Mouse (Mus musculus) kidney, adult 2 months (tissue): ENCODE data around the gene Gsdma.

Experiments used
- CTCF ChIP-seq: fragments of 200-500 bp; conservative IDR thresholded peaks from 2 replicates; pipeline ENCODE4 v1.5.1; 2011; ENCODE audit warnings: low read depth, mild to moderate bottlenecking, control low read depth, low read length, moderate library complexity, mixed read lengths; ENCODE audit not compliant: insufficient read depth, insufficient read length
- POLR2A ChIP-seq: fragments of 200-500 bp; IDR thresholded peaks from one replicate; pipeline ENCODE4 v1.6.1; 2011; ENCODE audit warnings: low read depth, low read length, control low read depth

DNA sequence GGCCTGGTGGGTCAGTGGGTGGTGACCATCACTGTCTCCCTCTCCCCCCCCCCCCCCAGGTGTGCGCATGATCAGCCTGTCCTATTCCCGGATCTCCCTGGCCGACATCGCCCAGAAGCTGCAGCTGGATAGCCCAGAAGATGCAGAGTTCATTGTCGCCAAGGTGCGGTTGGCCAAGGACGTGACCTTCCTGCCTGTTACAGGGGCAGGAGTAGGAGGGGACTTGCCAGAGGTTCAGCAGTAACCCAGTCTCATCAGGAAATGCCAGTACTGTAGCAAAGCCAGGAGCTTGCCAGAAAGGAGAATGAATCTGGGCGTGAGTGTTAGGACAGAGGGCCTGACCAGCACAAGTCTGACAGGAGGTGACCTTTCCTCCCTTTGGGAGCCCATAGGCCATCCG lies 29.6 kb downstream of the Gsdma start:
- TF ChIP-seq CTCF = no peak
- TF ChIP-seq POLR2A = no peak
